Mouse (Mus musculus): ENCODE measurements around the gene Kyat1. TPM values are rescaled to one million over a fixed set of nuclear protein-coding genes. Genes with fewer than 3 reads are reported as not detected.
"Not testable (repeated sequence)": the region's sequence is repeated elsewhere in the genome, so short reads cannot be mapped to it uniquely, and the experiment has no call there.

Gene Kyat1
- polyA plus RNA-seq, 1 experiment from 2014 or later, result 14.3 TPM

DNA sequence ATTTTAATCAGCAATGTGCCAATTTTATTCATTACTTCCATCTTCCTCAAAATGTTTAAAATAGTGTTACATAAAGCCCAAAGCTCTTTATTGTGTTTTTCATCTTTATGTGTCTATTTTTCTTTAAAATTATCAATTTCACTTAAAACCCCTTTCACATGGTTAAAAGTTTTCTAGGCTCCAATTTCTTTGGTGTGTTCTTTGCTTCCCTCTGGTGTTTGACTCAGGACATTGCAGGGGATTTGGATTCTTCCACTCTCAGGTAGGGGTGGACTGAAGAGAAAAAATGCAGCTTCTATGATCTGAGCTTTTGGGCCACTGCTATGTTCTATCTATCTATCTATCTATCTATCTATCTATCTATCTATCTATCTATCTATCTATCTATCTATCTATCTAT, 43.8 kb downstream of the Kyat1 start:
- no peaks in the 10 kb centered on the region for H3K36me3 ChIP-seq
- no peaks in the 10 kb centered on the region for H3K27me3 ChIP-seq
- H3K4me2 ChIP-seq (replicated peaks), result no peak overlapping the region
- H3K4me1 ChIP-seq, result no peaks in the 10 kb centered on the region
- H3K9me3 ChIP-seq, result 0 out of 2 replicates have a peak, but pooled peaks cover 3% of the 10 kb centered on the region
- ATAC-seq (replicated peaks), result no peak
- no peak overlapping the region for H3K9ac ChIP-seq (replicated peaks)
- no peak overlapping the region for H3K4me3 ChIP-seq
- H3K27ac ChIP-seq (replicated peaks), result no peak overlapping the region

DNA sequence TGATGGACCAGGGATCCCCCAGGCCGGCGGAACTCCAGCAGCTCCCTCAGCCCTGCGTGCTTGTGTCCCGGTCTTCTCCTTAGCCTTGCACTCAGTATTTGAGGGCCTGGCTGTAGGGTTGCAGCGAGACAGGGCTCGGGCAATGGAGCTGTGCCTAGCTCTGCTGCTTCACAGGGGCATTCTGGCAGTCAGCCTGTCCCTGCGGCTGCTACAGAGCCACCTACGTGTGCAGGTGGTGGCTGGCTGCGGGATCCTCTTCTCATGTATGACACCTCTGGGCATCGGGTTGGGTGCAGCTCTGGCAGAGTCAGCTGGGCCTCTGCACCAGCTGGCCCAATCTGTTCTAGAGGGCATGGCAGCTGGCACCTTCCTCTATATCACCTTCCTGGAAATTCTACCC, 45.8 kb downstream of the Kyat1 start:
- H3K9ac ChIP-seq (replicated peaks); H3K27ac ChIP-seq (replicated peaks); H3K27me3 ChIP-seq; H3K4me3 ChIP-seq; H3K4me2 ChIP-seq (replicated peaks); H3K36me3 ChIP-seq; H3K9me3 ChIP-seq; H3K4me1 ChIP-seq; ATAC-seq (replicated peaks): not testable (repeated sequence)
- WGBS, result 86% methylated on average over 8 of the region's 10 CpGs

DNA sequence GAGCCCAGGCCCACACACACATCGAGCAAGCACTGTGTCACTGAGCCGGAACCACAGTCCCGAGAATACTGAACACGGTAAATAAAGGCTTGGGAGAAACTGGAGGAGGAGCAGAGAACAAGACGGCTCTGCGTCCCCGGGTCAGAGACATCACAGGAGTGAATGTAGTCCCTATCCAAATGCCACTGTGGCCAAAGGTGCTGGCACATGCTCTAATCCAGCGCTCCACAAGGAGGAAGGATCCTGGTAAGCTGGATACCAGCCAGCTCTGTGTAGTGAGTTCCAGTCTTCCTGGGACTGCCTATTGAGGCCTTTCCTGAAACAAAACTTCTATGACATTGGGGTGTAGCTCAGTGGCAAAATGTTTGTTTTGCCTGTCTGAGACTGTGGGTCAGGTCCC, 53.0 kb downstream of the Kyat1 start:
- Histone ChIP-seq H3K9ac (replicated peaks) (no peak overlapping the region), H3K36me3 (peaks cover 30% of the 10 kb centered on the region), H3K4me3 (no peak overlapping the region), H3K4me2 (replicated peaks) (no peak overlapping the region), H3K9me3 (no peaks in the 10 kb centered on the region), H3K27ac (replicated peaks) (no peak overlapping the region), H3K4me1 (no peaks in the 10 kb centered on the region), H3K27me3 (no peaks in the 10 kb centered on the region)
- no peak for ATAC-seq (replicated peaks)
- 92% methylated on average over 8 of the region's 8 CpGs for WGBS

DNA sequence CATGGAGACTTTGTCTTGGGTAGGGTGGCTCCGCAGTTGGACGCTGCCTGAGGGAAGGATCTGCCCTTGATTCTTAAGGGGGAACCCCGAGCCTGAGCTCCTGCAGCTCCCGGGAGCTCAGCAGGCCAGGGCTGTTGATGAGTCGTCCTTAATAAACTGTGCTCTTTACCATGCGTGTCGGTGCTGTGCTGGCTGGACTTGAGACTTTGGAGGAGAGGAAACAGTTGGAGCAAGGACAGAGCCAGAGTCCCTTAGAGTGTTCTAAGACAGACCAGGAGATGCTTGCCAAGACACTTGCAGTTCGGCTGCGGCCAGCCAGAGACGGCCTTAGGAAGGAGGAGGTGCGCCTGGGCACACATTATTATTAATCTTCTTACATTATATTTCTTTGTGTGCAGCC, 53.8 kb downstream of the Kyat1 start:
- Histone ChIP-seq H3K4me2 (replicated peaks) (no peak overlapping the region), H3K9ac (replicated peaks) (no peak overlapping the region), H3K27ac (replicated peaks) (no peak overlapping the region), H3K36me3 (peaks cover 38% of the 10 kb centered on the region), H3K9me3 (no peaks in the 10 kb centered on the region), H3K4me1 (no peaks in the 10 kb centered on the region), H3K4me3 (no peak overlapping the region), H3K27me3 (no peaks in the 10 kb centered on the region)
- 89% methylated on average over 11 of the region's 11 CpGs for WGBS
- no peak for ATAC-seq (replicated peaks)

DNA sequence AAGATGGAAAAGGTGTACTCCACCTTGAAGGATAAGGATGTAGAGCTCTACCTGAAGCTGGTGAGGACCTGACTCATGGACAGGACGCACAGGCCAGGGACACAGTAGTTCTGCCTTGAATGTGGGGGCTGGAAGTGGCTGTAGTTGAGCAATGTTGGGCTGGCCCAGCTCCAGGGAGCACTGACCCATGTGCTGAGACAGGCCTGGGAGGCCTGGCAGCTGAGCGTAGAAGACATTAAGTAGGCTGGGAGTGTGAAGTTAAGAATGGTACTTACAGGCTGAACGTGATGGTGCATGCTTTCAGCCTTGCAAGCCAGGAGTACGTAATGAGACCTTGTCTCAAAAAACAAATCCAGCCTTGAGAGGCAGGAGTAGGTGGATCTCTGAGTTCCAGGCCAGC, 58.2 kb downstream of the Kyat1 start:
- Histone ChIP-seq H3K4me3 (no peak overlapping the region), H3K4me1 (no peaks in the 10 kb centered on the region), H3K4me2 (replicated peaks) (no peak overlapping the region), H3K27ac (replicated peaks) (no peak overlapping the region), H3K27me3 (no peaks in the 10 kb centered on the region), H3K36me3 (peaks cover 77% of the 10 kb centered on the region), H3K9ac (replicated peaks) (no peak overlapping the region), H3K9me3 (no peaks in the 10 kb centered on the region)
- WGBS, result 96% methylated on average over 4 of the region's 4 CpGs
- no peak for ATAC-seq (replicated peaks)

DNA sequence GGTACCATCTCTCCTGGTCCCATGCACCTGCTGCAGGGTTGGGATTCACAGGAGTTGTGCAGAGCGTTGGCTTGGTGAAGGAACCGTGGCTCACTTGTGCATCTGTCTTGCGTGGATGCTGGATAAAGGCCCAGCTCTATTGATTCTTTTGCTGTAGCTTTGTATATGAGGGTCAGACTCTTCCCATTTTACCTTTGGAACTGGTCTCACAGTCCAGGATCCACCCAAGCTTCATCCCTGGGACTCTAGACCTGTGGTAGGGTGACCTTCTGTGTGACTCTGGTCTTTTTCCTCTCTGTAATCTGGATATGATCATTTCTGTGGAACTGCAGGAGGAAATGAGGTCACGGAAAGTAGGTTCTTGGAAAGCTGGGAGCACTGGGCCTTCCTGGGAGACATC, 61.2 kb downstream of the Kyat1 start:
- H3K4me2 ChIP-seq (replicated peaks), result no peak overlapping the region
- no peaks in the 10 kb centered on the region for H3K27me3 ChIP-seq
- no peak overlapping the region for H3K9ac ChIP-seq (replicated peaks)
- ATAC-seq (replicated peaks), result no peak
- no peak overlapping the region for H3K27ac ChIP-seq (replicated peaks)
- WGBS, result 96% methylated on average over 4 of the region's 4 CpGs
- H3K36me3 ChIP-seq, result peaks cover 92% of the 10 kb centered on the region
- H3K9me3 ChIP-seq, result no peaks in the 10 kb centered on the region
- no peak overlapping the region for H3K4me3 ChIP-seq
- no peaks in the 10 kb centered on the region for H3K4me1 ChIP-seq

DNA sequence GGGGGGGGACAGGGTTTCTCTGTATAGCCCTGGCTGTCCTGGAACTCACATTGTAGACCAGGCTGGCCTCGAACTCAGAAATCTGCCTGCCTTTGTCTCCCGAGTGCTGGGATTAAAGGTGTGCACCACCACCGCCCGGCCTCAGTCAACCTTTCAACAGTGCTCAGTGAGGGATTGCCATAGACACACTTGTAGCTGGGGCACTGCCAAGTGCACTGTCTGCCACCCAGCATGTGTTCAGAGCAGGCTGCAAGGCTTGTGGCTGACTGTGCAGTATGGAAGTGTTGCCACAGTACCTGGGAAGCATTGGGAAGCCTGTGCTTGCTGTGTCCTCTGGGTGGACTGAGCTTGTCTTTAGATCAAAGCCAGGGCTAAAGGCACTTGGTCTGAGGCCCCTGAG, 65.6 kb downstream of the Kyat1 start:
- ATAC-seq (replicated peaks); H3K27ac ChIP-seq (replicated peaks); H3K4me2 ChIP-seq (replicated peaks); H3K4me3 ChIP-seq; H3K27me3 ChIP-seq; H3K9ac ChIP-seq (replicated peaks); H3K9me3 ChIP-seq; H3K4me1 ChIP-seq: not testable (repeated sequence)
- peaks cover 74% of the 10 kb centered on the region for H3K36me3 ChIP-seq
- 88% methylated on average over 4 of the region's 4 CpGs for WGBS

DNA sequence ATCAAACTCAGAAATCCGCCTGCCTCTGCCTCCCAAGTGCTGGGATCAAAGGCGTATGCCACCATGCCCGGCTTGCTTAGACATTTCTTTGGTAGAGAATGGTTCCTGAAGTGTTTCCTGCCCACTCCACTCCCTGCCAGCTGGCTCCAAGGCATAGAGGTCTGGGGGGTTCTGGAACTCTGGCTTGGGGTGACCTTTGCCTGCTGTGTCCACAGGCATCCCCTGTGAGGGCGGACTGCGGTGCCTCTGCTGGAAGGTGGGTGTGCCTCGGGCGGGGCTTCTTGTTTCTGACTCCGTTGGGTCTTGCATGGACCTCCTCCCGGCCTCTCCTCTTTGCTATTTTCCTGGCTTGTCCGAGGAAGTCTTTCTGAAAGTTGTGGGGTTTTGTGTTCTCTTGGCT, 69.2 kb downstream of the Kyat1 start:
- H3K27ac ChIP-seq (replicated peaks), result no peak overlapping the region
- H3K9ac ChIP-seq (replicated peaks), result no peak overlapping the region
- H3K4me1 ChIP-seq, result peaks cover 21% of the 10 kb centered on the region
- no peak for ATAC-seq (replicated peaks)
- 95% methylated on average over 10 of the region's 10 CpGs for WGBS
- H3K4me2 ChIP-seq (replicated peaks), result no peak overlapping the region
- H3K36me3 ChIP-seq, result peaks cover 38% of the 10 kb centered on the region
- no peaks in the 10 kb centered on the region for H3K9me3 ChIP-seq
- H3K4me3 ChIP-seq, result no peak overlapping the region
- H3K27me3 ChIP-seq, result no peaks in the 10 kb centered on the region

Other genes with a start within 250 kb of the Kyat1 start
- 224 and 227 TPM in 2 replicates for gene Sptan1, start 240.3 kb downstream of the Kyat1 start, polyA plus RNA-seq (2015; fragmentation: Nextera tagmentation; extraction: Ambion mirVana)
- 70.1 and 76.2 TPM in 2 replicates for gene Wdr34, start 157.0 kb downstream of the Kyat1 start, polyA plus RNA-seq (2015; fragmentation: Nextera tagmentation; extraction: Ambion mirVana)
- 445 and 449 TPM in 2 replicates for gene Set, start 148.5 kb downstream of the Kyat1 start, polyA plus RNA-seq (2015; fragmentation: Nextera tagmentation; extraction: Ambion mirVana)
- 3.5 and 3.9 TPM in 2 replicates for gene Pkn3, start 128.2 kb downstream of the Kyat1 start, polyA plus RNA-seq (2015; fragmentation: Nextera tagmentation; extraction: Ambion mirVana)
- 16.7 and 18.6 TPM in 2 replicates for gene Zdhhc12, start 112.2 kb downstream of the Kyat1 start, polyA plus RNA-seq (2015; fragmentation: Nextera tagmentation; extraction: Ambion mirVana)
- gene Zer1, start 81.3 kb downstream of the Kyat1 start, polyA plus RNA-seq (2015; fragmentation: Nextera tagmentation; extraction: Ambion mirVana), result 14.5 and 15.0 TPM in 2 replicates
- gene Tbc1d13, start 72.1 kb downstream of the Kyat1 start, polyA plus RNA-seq (2015; fragmentation: Nextera tagmentation; extraction: Ambion mirVana), result 9.7 and 10.9 TPM in 2 replicates
- 13.6 and 14.7 TPM in 2 replicates for gene Endog, start 34.4 kb downstream of the Kyat1 start, polyA plus RNA-seq (2015; fragmentation: Nextera tagmentation; extraction: Ambion mirVana)
- 62.4 and 63.3 TPM in 2 replicates for gene Spout1, start 27.4 kb downstream of the Kyat1 start, polyA plus RNA-seq (2015; fragmentation: Nextera tagmentation; extraction: Ambion mirVana)
- gene Lrrc8a, start 31.9 kb upstream of the Kyat1 start, polyA plus RNA-seq (2015; fragmentation: Nextera tagmentation; extraction: Ambion mirVana), result 57.6 and 58.2 TPM in 2 replicates
- 0.64 and 0.70 TPM in 2 replicates for gene Gm28035, start 34.7 kb upstream of the Kyat1 start, polyA plus RNA-seq (2015; fragmentation: Nextera tagmentation; extraction: Ambion mirVana)
- 7.9 and 8.5 TPM in 2 replicates for gene Phyhd1, start 60.4 kb upstream of the Kyat1 start, polyA plus RNA-seq (2015; fragmentation: Nextera tagmentation; extraction: Ambion mirVana)
- not detected in 2 replicates for gene Gm28038, start 75.2 kb upstream of the Kyat1 start, polyA plus RNA-seq (2015; fragmentation: Nextera tagmentation; extraction: Ambion mirVana)
- gene Dolk, start 80.5 kb upstream of the Kyat1 start, polyA plus RNA-seq (2015; fragmentation: Nextera tagmentation; extraction: Ambion mirVana), result 31.4 and 34.1 TPM in 2 replicates
- 22.0 and 23.5 TPM in 2 replicates for gene Nup188, start 80.5 kb upstream of the Kyat1 start, polyA plus RNA-seq (2015; fragmentation: Nextera tagmentation; extraction: Ambion mirVana)
- gene Sh3glb2, start 153.5 kb upstream of the Kyat1 start, polyA plus RNA-seq (2015; fragmentation: Nextera tagmentation; extraction: Ambion mirVana), result 160 and 165 TPM in 2 replicates
- 27.2 and 27.6 TPM in 2 replicates for gene Miga2, start 158.4 kb upstream of the Kyat1 start, polyA plus RNA-seq (2015; fragmentation: Nextera tagmentation; extraction: Ambion mirVana)
- 60.0 and 60.3 TPM in 2 replicates for gene Dolpp1, start 186.4 kb upstream of the Kyat1 start, polyA plus RNA-seq (2015; fragmentation: Nextera tagmentation; extraction: Ambion mirVana)
- 20.5 and 22.6 TPM in 2 replicates for gene Crat, start 210.0 kb upstream of the Kyat1 start, polyA plus RNA-seq (2015; fragmentation: Nextera tagmentation; extraction: Ambion mirVana)
- gene Ptpa, start 210.2 kb upstream of the Kyat1 start, polyA plus RNA-seq (2015; fragmentation: Nextera tagmentation; extraction: Ambion mirVana), result 146 and 152 TPM in 2 replicates

Data from forebrain, embryonic 15.5 days (tissue).